Mouse (Mus musculus) liver, embryonic 14.5 days (tissue): Measurements from ENCODE around the gene Fbxw4. TPM values are rescaled to one million over a fixed set of nuclear protein-coding genes. Genes with fewer than 3 reads are reported as not detected.

ENCODE experiments used
- ATAC-seq: fragments of 200-750 bp; cut with Nextera tagmentation; 2 replicates; pipeline ENCODE4 v1.8.0; 2017; ENCODE audit warnings: moderate number of reproducible peaks, mild to moderate bottlenecking, moderate library complexity; ENCODE audit not compliant: insufficient read depth
- DNase-seq, 3 experiments: peaks; one replicate each; pipeline ENCODE4 v3.0.0-alpha.2; 2012 to 2013; ENCODE audit warnings: low read depth in 3 of 3, low spot score in 3 of 3
- H3K27ac ChIP-seq: fragments of 300-500 bp; sonication (generic); 2 replicates; pipeline ENCODE4 v1.5.1; 2014; ENCODE audit warnings: moderate library complexity, mild to moderate bottlenecking, control low read depth, inconsistent platforms
- H3K27me3 ChIP-seq: fragments of 300-500 bp; sonication (generic); 2 replicates; pipeline ENCODE4 v1.6.1; 2014; ENCODE audit warnings: mild to moderate bottlenecking, low read length, moderate library complexity; ENCODE audit not compliant: control insufficient read depth, insufficient read depth
- H3K36me3 ChIP-seq: fragments of 300-500 bp; sonication (generic); replicated peaks from 2 replicates; pipeline ENCODE4 v1.6.1; 2014; ENCODE audit warnings: low read depth; ENCODE audit not compliant: control insufficient read depth, insufficient read depth
- H3K4me1 ChIP-seq, 2 experiments: fragments of 200-500 bp in 1 of 2; fragments of 300-500 bp in 1 of 2; sonication (generic) in 1 of 2; replicated peaks; 2 replicates each; pipeline ENCODE4 v1.6.1; 2012 to 2014; ENCODE audit warnings: antibody characterized with exemption in 1 of 2, inconsistent platforms in 1 of 2, low read length in 1 of 2; ENCODE audit not compliant: control insufficient read depth in 2 of 2, insufficient read depth in 2 of 2
- H3K4me2 ChIP-seq: fragments of 300-500 bp; sonication (generic); 2 replicates; pipeline ENCODE4 v1.6.1; 2014; ENCODE audit warnings: low read depth, mild to moderate bottlenecking, control low read depth, moderate library complexity
- H3K4me3 ChIP-seq, 2 experiments: fragments of 200-500 bp in 1 of 2; fragments of 300-500 bp in 1 of 2; sonication (generic) in 1 of 2; 2 replicates each; pipeline ENCODE4 v1.5.1; 2012 to 2014; ENCODE audit warnings: low read depth in 2 of 2, low read length in 2 of 2, mild to moderate bottlenecking in 2 of 2, control low read depth in 1 of 2, inconsistent platforms in 1 of 2, moderate library complexity in 1 of 2; ENCODE audit not compliant: insufficient read depth in 1 of 2
- H3K9ac ChIP-seq: fragments of 300-500 bp; sonication (generic); replicated peaks from 2 replicates; pipeline ENCODE4 v1.6.1; 2014; ENCODE audit warnings: mild to moderate bottlenecking, control low read depth, moderate library complexity
- H3K9me3 ChIP-seq: fragments of 300-500 bp; sonication (generic); 2 replicates; pipeline ENCODE4 v1.6.1; 2016; ENCODE audit warnings: low read length, mixed read lengths; ENCODE audit not compliant: control insufficient read depth
- CTCF ChIP-seq: IDR thresholded peaks from 2 replicates; pipeline ENCODE4 v1.5.1; 2016; ENCODE audit warnings: antibody characterized with exemption, low read depth, control low read depth
- EP300 ChIP-seq: IDR thresholded peaks from 2 replicates; pipeline ENCODE4 v1.6.1; 2016; ENCODE audit warnings: antibody characterized with exemption, low read depth
- WGBS: fragments of 180-500 bp; shearing (Covaris S2); extraction: QIAGEN DNeasy Blood & Tissue Kit; methylation state at CpG from one replicate; pipeline ENCODE4 v1.1.7; 2014; ENCODE audit not compliant: insufficient replicate concordance; 5-methylcytosine and 5-hydroxymethylcytosine counted together
- polyA plus RNA-seq, 2 experiments: library from polyadenylated mRNA; depleted of rRNA in 1 of 2; stranded (reverse) in 1 of 2; unstranded in 1 of 2; fragments of >200 nt; fragmentation: Nextera tagmentation in 1 of 2; extraction: Ambion mirVana in 1 of 2; gene quantifications; 2 replicates each; pipeline versions ENCODE4 v1.2.1 to v1.2.3; 2012 to 2014

Fbxw4 gene
- polyA plus RNA-seq, 2 experiments: 2.5 to 14.5 TPM

GRCm38 (mm10) chr19:45676723-45677269 is 16.7 kb upstream of the Fbxw4 start:
- H3K4me1 ChIP-seq: peaks cover 6 to 9% of the 10 kb centered on the region in 2 experiments
- no peaks in the 10 kb centered on the region for H3K36me3 ChIP-seq
- peak overlapping the region; percentile 91 for H3K4me2 ChIP-seq
- H3K4me3 ChIP-seq: peak overlapping the region; percentile 62 to 80
- DNase-seq: no peak
- H3K27ac ChIP-seq: no peak overlapping the region
- H3K9me3 ChIP-seq: no peaks in the 10 kb centered on the region
- peaks cover 13% of the 10 kb centered on the region for H3K27me3 ChIP-seq
- H3K9ac ChIP-seq: peak overlapping the region; percentile 77
- WGBS: 17% methylated on average over 16 of the region's 16 CpGs
- ATAC-seq: no peak
- TF ChIP-seq CTCF (no peak), EP300 (no peak)

- no peak for DNase-seq
- Histone ChIP-seq H3K9me3 (no peaks in the 10 kb centered on the region), H3K4me1 (peaks cover 6 to 9% of the 10 kb centered on the region in 2 experiments), H3K4me3 (peak overlapping the region; percentile 62 to 80), H3K27me3 (peaks cover 13% of the 10 kb centered on the region), H3K9ac (peak overlapping the region; percentile 77), H3K27ac (peak overlapping the region; percentile 42), H3K36me3 (no peaks in the 10 kb centered on the region), H3K4me2 (peak overlapping the region; percentile 91)
- under 1% methylated on average over 38 of the region's 38 CpGs for WGBS
- TF ChIP-seq EP300 (no peak; the same call in 1 of the 2 replicates), CTCF (no peak)
- ATAC-seq: peak; percentile 70; the same call in 1 of the 2 replicates
Observed at GRCm38 (mm10) chr19:45675720-45676581, 15.8 kb upstream of the Fbxw4 start.

GRCm38 (mm10) chr19:45675196-45675595 is 15.1 kb upstream of the Fbxw4 start:
- H3K4me2 ChIP-seq: peak overlapping the region; percentile 91
- 26% methylated on average over 5 of the region's 5 CpGs for WGBS
- ATAC-seq (no peak), DNase-seq (no peak)
- H3K9me3 ChIP-seq: no peaks in the 10 kb centered on the region
- TF ChIP-seq EP300: no peak
- TF ChIP-seq CTCF: no peak
- no peaks in the 10 kb centered on the region for H3K36me3 ChIP-seq
- peak overlapping the region in 1 of 2 experiments; percentile 62; a peak in 2 of 4 replicates for H3K4me3 ChIP-seq
- H3K4me1 ChIP-seq: peaks cover 6 to 9% of the 10 kb centered on the region in 2 experiments
- no peak overlapping the region for H3K27ac ChIP-seq
- peak overlapping the region; percentile 77 for H3K9ac ChIP-seq
- peaks cover 13% of the 10 kb centered on the region for H3K27me3 ChIP-seq

- Histone ChIP-seq H3K36me3 (no peaks in the 10 kb centered on the region), H3K27ac (no peak overlapping the region), H3K4me1 (peaks cover 6 to 9% of the 10 kb centered on the region in 2 experiments), H3K9me3 (no peaks in the 10 kb centered on the region), H3K9ac (no peak overlapping the region), H3K27me3 (peaks cover 13% of the 10 kb centered on the region), H3K4me2 (no peak overlapping the region), H3K4me3 (no peak overlapping the region)
- 80% methylated on average over 9 of the region's 9 CpGs for WGBS
- ATAC-seq (no peak), DNase-seq (no peak)
- TF ChIP-seq CTCF (no peak), EP300 (no peak)
Observed at GRCm38 (mm10) chr19:45672971-45673370, 12.9 kb upstream of the Fbxw4 start.

GRCm38 (mm10) chr19:45668986-45669385 is 8.9 kb upstream of the Fbxw4 start:
- DNase-seq (no peak), ATAC-seq (no peak)
- no peaks in the 10 kb centered on the region for H3K9me3 ChIP-seq
- H3K27ac ChIP-seq: no peak overlapping the region
- H3K36me3 ChIP-seq: no peaks in the 10 kb centered on the region
- H3K4me2 ChIP-seq: no peak overlapping the region
- WGBS: 84% methylated on average over 4 of the region's 4 CpGs
- TF ChIP-seq EP300: no peak
- no peak for TF ChIP-seq CTCF
- H3K4me3 ChIP-seq: no peak overlapping the region
- no peak overlapping the region for H3K9ac ChIP-seq
- no peaks in the 10 kb centered on the region for H3K4me1 ChIP-seq
- H3K27me3 ChIP-seq: peaks cover 8% of the 10 kb centered on the region
